Mouse (Mus musculus): ENCODE measurements around the gene Tbc1d16.
A peak's percentile ranks its signal among the peaks of the same experiment; 100 is the strongest.

Gene Tbc1d16

DNA sequence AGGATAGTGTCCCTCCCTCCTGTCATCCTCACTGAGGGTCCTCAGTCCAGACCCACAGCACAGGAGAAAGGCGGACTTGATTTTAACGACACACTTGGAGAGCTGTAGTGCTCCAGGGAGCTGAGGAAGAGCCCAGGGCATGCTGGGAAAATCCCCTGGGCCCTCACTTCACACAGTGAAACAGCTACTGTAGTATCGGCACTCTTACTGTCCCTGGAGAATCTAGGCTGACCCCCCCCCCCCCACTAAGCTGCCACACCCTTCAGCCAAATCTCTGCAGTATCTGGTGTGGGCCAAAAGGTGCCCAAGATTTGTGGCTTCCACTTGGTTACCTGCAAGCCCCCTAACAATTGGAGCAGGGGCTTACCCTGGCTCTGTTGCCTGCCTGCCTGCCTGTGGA lies 8.7 kb upstream of the Tbc1d16 start:
- no peak for DNase-seq (ENCODE audit: low spot score in 2 of 2)

DNA sequence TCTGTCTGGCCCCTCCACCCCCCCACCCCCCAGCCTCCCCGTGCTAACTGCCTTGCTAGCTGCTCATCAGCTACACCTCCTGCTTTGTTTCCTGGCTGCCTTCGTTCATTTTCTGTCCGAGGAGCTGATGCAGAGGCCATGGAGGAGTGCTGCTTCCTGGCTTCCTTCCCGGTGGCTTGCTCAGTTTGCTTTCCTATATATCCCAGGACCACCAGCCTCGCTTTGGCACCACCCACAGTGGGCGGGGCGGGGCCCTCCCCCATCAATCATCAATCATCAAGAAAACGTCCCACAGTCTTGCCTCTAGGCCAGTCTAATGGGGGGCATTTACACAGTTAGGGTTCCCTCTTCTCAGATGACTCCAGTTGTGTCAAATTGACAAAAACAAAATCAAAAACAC lies 8.1 kb upstream of the Tbc1d16 start:
- DNase-seq (ENCODE audit: low spot score in 2 of 2): no peak

DNA sequence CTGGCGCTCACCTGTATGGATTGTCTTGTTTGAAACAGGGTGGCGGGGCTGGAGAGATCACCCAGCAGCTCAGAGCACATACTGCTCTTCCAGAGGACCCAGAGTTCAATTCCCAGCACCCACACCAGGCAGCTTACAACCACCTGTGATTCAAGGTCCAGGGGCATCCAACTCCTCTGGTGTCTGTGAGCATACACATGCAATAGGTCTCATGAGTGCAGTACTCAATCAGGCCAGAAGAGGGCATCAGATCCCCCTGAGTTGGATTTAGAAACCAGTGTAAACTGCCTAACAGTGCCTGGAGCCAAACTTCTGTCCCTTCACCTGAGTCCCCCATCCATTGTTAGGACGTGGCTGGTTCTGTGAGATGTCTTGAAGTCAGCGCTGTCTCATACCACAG lies 7.3 kb upstream of the Tbc1d16 start:
- DNase-seq (ENCODE audit: low spot score in 2 of 2): no peak

DNA sequence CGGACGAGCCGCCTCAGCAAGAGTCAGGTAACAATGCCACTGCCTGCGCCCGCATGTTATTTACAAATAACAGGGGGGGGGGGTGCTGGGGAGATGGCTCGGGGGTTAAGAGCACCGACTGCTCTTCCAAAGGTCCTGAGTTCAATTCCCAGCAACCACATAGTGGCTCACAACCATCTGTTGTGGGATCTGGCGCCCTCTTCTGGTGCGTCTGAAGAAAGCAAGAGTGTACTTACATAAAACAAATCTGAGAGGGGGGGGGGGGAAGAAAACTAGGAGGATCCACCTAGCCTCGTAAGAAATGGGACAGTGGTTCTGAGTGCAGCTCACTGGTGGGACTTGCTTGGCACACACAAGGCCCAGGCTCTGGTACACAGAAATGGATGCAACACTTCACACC lies 6.5 kb upstream of the Tbc1d16 start:
- DNase-seq (ENCODE audit: low spot score in 2 of 2): no peak

DNA sequence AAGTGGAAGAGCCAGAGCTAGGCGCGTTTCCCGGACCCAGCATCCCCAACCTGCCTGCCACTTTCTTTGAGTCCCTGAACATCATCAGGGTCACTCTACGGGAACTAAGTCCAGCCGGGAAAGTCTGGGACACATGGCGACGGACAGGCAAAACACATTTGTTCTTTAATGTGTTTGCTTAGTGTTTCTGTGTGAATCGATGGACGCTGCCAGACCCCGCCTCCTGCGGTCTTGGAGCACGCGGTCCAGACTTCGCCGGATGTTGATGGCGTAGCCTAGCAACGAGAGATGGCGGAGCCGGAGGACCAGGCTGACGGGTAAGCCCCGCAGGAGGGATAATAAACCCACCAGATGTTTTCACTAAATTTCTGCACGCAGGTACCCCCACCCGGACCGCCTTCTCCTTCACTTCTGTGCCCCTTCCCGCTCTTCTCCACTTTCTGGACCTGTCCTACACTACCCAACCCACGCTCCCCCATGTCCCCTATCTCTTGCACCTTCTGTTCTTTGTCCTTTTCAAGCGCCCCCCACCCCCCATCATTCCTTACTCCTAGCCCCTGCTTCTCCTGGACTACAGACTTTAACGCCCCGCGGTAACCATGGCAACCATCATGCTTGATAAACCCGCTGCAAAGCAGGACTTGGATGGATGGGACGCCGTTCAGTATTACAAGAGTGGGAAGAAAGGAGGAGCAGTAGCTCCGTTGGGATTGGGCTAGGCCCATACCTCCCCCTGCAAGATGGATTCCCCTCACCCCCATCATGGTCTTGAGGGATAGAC lies 737 bp upstream of the Tbc1d16 start:
- peak; percentile 43 to 58 for DNase-seq (ENCODE audit: low spot score in 2 of 2)

DNA sequence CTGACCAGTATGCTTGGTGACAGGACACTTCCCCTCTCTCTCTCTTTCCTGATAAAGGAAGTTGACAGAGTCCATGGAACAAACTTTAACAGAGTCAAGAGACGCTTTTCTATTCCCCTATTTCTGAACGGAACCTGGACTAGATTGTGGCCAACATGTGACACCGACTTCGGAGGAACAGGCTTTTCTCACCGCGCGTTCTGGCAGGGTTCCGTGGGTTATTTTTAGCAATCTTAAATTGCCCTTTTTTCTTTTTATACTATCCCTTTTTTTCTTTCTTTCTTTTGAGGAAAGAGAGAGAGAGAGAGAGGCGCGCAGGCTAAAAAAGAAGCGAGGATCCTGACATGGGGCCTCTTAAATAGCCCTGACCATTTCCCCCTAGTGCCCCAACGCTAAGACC lies 708 bp downstream of the Tbc1d16 start:
- no peak for DNase-seq (ENCODE audit: low spot score in 2 of 2)

DNA sequence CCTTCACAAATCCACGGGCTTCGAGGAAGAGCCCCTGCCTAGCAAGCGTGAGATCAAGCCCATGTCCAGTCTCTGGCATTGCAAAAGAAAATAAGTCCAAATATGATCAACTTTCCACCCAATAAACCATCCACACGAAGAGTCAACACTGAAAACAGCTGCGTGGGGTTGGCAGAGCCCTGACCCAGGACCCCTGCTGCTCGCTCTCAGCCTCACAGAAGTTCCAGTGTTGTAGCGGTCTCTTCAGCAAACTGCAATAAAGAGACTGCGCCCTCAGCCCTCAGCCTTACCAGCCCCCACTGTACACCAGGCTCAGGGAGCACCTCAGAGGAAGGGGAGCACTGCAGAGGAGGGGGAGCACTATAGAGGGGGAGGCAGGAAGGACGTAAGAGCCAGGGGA lies 2.7 kb downstream of the Tbc1d16 start:
- DNase-seq (ENCODE audit: low spot score in 2 of 2): no peak

DNA sequence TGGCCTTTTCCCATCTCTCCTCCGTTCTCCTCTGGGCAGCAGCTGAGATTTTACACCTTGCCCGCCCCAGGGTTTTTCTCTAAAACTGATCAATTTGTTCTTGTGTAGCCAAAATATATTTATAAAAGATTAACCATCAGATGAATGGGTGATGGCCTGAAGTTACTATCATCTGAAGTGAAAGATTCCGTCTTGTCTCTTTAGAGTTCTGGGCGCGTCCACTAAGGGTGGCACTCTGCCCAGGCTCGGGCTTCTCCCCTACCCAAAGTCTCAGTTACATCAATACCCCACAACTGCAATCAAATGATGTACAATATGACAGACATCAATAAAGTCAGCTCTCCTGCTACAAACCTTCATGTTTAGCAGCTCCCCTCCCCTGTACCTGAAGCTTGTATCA lies 3.4 kb downstream of the Tbc1d16 start:
- DNase-seq (ENCODE audit: low spot score in 2 of 2): no peak

DNA sequence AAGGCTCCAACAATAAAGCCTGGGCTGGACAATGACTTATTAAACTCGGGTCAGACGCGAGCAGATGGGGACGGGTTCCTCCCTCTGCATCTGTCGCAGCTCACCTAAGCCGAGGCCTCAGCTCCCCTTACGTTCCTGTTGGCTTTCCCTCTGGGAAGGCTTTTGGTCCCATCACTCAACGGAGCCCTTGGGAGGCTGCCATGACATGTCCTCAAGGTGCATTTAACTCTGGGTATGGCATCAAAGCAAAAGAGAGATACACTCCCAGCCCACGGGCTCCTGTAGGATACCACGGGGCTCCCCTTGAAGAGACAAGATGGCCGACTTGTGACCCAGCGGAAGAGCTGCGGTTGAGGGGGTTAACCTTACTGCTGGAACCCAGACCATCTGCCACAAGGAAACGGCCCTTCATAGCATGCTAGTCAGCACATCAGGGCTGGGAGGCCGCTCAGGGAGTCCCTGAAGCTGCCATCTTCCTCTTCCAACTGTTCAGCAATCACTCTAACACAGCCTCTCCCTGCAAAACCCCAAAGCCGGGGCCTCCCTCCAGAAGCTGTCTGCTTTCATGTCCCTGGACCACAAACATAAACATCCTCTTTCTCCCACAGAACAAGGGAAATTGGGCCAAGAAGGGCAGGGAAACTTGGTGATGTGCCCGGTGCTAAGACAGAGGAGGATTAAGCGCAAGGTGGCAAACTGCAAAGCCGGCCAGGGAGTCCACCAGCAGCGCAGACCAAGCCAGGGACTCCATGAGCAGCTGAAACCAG lies 5.0 kb downstream of the Tbc1d16 start:
- no peak for DNase-seq (ENCODE audit: low spot score in 2 of 2)

DNA sequence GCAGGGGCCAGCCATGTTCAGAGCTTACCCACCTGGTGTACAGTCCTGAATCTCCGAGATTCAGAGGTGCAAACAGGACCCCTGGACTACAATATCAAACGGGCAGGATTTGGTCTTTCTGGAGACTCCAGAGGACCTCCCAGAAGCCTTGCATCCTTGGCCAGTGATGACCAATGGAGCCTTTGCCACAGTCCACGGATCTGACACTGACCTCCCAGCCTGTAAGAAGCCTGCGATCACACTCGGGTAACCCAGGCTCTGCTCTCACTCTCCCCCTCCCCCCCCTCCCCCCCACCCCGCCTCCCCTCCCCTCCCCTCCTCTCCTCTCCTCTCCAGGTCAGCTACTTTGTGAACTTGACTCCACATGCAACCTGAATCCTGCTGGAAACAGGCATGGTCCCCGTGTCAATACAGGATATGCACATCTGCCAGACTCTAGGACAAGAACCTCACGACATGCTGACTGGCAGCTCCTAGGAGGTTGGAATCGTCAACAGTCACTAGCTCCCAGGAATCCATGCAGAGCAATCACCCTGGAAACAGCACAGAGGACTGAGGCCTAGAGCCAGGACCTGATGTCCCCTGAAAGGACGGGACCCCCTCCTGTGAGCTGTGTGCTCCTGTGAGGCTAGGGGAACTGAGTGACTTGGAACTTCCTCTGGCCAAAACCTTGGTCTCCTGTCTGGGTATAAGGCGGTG lies 6.3 kb downstream of the Tbc1d16 start:
- DNase-seq (ENCODE audit: low spot score in 2 of 2): no peak

DNA sequence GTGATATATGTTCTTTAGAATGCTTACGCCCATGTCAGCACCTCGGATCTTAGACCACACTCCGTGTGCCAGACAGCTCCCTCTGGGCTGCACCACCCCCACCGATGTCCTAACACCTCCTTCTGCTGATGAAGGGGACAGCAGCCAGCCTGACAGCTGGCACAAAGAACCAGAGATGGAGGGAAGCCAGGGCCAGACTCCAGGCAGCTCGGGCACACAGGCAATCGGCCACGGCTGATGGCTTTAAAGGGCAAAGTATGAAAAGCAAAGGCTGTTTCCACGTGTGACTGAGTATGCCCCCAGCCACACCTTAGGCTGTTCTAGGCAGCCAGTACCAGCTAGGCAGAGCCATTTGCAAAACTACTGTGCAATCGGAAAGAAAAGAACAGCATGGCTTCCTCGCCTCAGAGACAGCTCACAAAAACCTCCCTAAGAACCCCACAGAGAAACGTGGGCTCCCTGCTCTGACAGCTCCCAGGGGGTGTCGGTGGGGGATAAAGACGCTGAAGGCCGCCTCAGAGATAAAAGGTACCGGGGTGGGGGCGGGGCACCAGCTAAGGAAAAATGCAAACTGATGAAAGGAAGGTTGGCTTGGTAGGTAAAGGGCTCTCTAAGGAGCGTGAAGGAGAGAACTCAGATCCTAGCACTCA lies 8.4 kb downstream of the Tbc1d16 start:
- DNase-seq (ENCODE audit: low spot score in 2 of 2): no peak

DNA sequence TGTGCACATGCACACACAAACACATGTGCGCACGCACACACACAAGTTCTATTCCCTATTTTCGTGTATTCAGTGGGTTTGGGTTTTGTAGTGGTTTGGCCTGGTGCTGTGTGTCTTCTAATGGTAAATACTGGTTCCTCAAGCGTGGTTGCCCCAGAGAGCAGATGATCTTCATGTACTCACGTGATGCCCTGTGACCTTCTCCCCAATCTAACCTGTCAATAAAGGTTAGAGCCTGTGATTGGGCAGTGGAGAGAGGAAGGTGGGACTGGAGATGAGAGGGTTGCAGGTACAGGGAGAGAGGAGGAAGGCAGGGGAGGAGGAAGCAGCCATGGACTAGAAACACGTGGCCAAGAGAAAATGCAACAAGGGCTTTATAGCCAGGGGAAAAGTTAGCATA lies 10.4 kb downstream of the Tbc1d16 start:
- no peak for DNase-seq (ENCODE audit: low spot score in 2 of 2)

DNA sequence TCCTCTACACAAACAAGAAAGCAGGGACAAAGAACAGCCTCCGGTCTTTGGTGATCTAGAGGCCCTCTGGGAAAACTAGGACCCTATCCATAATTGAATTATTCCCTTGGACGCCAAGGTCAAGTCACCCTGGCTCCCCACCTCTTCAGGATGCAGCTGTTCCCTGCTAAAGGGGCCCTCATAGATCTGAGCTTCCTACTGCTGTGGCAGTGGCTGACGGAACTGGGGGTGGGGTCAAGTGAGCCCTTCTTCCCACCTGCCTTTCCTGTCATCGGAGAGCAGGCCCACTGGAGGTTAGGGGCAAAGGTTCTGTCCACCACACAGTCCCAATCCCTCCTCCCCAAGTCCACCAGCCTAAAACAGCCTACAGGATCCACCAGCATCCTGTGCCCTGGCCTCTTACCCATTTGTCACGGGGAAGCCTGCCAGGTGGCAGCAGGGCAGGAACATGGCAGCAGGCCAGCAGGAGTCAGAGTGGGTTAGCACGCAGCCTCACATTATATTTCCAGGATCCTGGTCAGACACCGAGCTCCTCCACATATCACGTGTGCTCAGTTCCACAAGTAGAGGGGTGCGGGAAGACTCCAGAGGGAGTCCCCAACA lies 12.3 kb downstream of the Tbc1d16 start:
- DNase-seq (ENCODE audit: low spot score in 2 of 2): no peak

DNA sequence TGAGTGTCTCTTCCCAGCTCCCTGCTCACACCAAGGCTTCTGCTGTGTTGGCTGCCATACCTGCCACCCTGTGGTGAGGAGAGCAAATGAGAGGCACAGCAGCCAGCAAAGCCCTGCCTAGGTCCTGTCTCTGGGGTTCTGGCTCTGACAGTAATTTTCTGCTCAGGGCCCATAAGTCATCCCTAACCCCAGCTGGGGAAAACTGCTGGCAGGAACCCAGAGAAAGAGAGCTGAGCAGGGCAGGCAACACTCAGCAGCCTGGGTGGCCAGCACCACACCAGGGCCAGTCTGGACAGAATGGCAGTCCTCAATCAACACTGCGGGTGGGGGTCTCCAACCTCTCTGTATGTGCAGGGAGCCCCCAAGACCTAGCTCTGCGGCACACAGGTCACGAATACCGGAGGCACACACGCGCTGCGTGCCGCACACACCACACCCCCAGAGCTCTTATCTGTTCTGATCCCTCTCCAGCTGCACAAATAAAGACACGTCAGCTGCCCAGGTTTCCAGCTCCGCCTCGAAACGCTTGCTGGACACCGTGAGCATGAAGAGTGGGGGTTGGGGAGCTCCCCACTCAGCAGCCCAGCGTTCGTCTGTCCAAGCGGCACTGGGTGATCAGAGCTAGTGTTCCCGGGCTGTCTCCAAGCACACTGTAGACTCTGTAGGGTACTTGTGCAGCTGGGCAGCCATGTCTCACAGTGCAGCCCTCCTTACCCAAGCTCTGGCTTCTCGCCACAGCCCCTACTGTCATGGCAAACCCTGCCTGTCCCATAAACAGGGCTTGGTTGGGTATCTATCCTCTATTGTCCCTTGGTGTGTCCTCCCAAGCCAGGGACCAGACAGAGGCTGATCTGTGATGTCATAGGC lies 13.0 kb downstream of the Tbc1d16 start:
- DNase-seq (ENCODE audit: low spot score in 2 of 2): no peak

DNA sequence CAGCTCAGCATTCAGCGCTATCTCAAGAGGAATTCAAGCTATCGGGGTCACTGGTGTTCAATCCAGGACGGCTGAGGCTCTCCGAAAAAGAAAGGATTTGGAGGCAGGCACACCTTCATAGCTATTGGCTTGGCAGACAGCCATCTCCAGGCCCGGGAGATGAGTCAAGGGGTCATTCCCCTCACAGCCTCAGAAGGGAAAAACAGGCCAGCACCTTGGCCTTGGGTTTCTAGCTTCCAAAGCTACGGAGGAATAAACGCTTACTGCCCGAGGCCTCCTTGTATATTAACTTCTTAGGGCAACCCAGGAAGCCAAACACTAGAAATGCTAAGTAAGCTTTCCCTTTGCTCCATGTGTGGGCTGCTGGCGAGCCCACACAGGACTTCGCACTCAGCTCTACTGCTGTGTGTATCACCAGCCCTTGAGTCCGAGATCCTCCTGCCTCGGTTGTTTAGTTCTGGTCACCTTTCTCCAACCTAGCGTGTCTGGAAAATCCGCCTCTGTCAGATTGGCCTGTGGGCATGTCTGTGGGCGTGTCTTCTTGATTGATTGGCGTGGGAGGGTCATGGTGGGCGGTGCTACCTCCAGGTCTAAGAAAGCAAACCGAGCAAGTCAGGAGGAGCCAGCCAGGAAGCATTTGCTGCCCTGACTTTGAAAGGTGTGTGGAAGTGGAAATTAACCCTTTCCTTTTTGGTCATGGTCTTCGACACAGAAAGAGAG lies 15.0 kb downstream of the Tbc1d16 start:
- DNase-seq (ENCODE audit: low spot score in 2 of 2): no peak

DNA sequence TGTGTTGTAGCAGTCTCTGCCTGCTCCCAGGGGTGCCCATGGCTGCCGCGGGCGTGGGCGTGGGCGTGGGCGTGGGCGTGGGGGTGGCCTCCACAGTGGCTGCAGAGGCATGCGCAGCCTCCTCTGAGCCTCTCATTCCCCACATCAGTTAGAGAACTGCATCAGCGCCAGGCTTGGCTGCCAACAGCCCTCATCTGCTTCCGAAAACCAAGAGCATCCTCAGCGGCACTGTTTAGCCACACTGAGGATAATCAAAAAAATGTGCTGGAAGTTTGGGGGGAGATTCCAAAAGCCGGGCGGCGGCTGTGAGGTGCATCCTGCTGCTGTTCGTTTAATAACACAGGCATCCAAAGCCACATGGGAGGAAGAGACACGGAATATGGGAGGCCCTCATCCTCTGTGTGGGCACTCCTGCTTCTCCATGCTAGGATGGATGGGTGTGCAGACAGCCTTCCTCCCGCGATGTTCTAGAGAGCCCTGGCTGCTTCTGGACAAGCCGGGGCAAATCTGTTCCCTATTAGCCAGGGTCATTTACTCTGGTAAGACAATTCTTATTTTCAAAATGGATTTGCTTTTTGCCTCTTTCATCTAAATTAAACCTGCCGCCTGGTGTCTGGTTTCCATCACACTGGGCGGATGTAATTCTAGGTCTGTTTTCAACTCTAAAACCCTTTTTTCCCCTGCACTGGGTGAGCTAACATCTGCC lies 16.5 kb downstream of the Tbc1d16 start:
- DNase-seq (ENCODE audit: low spot score in 2 of 2): no peak

DNA sequence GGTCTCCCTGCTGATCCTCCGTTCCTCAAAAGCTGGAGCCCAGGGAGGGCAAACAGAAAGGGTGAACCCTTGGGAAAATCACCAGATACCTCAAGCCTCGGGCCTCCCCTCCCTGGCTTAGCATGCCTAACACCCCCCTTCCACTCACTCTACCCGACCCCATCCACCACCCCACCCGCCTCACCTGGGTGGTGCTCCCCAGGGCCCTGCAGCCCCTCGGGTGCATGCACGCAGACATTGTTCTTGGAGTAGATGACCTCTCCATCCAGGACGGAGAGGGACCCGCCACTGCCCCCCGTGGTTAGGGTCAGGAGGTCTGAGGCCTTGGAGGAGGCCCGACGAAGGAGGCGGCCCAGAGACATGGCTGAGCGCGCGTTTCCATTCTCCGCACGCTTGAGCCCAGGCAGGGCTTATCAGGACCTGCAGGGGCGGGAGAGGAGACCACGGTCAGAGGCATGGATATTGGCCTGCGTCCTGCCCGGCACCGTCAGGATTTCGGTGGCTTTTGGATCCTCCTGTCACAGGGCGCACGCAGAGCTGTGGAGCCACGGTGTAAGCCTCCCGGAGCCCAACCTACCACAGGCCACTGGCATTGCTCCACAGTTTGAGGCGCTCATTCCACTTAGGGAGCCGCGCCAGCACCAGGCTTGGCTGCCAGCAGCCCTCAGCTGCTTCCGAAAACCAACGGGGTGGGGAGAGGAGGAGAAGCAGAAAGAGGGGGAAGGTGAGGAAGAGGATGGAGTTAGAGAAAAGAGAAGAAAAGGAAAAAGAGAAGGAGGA lies 17.8 kb downstream of the Tbc1d16 start:
- no peak for DNase-seq (ENCODE audit: low spot score in 2 of 2)

DNA sequence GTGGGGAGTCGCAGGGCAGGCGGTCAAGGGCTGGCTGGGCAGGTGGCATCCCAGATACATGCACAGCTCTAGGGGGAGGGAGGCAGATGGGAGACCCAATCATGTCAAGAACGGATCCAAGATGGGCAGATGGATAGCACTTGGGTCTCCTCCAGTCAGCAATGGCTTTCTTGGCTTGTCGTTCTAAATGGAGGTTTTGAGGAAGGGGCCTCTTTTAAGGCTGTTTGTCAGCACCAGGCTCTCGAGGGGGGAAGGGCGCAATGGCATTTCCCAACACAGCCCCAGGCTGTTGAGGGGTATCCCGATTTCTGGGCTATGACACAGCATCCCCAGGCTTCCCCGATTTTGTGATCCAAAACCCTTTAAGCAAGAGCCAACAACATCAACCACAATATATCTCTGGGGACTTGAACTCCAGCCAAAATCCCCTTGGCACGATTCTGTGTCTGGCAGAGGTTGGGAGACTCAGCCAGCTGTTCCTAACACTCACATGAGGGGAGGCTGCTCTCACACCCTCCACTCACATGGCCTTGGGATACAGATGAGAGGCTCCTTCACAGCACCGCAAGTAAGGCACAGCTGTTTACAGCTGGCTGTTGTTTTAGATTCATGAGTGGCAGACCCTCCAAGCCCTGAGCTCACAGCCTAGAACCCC lies 18.8 kb downstream of the Tbc1d16 start:
- no peak for DNase-seq (ENCODE audit: low spot score in 2 of 2)

Data from frontal cortex, postnatal 14 days (tissue).